Mouse (Mus musculus) ES-Bruce4 (cell line): ENCODE results near the gene Gatad2b. TPM values are rescaled to one million over a fixed set of nuclear protein-coding genes. Genes with fewer than 3 reads are reported as not detected.

Experiments used
- H3K27ac ChIP-seq: 2 replicates; pipeline ENCODE4 v1.5.1; 2012; ENCODE audit warnings: low read length, inconsistent platforms; ENCODE audit not compliant: insufficient read depth
- H3K27me3 ChIP-seq: 2 replicates; pipeline ENCODE4 v1.6.1; 2012; ENCODE audit warnings: mild to moderate bottlenecking, low read length, inconsistent platforms; ENCODE audit not compliant: control insufficient read depth, poor library complexity, insufficient read depth, severe bottlenecking
- H3K36me3 ChIP-seq: 2 replicates; pipeline ENCODE4 v1.6.1; 2012; ENCODE audit warnings: inconsistent platforms, mild to moderate bottlenecking, low read length, moderate library complexity; ENCODE audit not compliant: control insufficient read depth, poor library complexity, insufficient read depth, severe bottlenecking
- H3K4me1 ChIP-seq: one replicate; pipeline ENCODE4 v1.8.1; 2011; ENCODE audit warnings: low read length; ENCODE audit not compliant: control insufficient read depth, insufficient read depth
- H3K4me3 ChIP-seq: 2 replicates; pipeline ENCODE4 v1.5.1; 2011; ENCODE audit warnings: low read depth, mild to moderate bottlenecking, low read length
- H3K9ac ChIP-seq: 2 replicates; pipeline ENCODE4 v1.6.1; 2012; ENCODE audit warnings: low read depth, mild to moderate bottlenecking, inconsistent platforms; ENCODE audit not compliant: poor library complexity, severe bottlenecking
- H3K9me3 ChIP-seq: replicated peaks from 2 replicates; pipeline ENCODE4 v1.6.1; 2012; ENCODE audit warnings: mild to moderate bottlenecking, low read length, inconsistent platforms; ENCODE audit not compliant: control insufficient read depth, poor library complexity, insufficient read depth, severe bottlenecking
- CTCF ChIP-seq: IDR thresholded peaks from one replicate; pipeline ENCODE4 v1.8.1; 2011; ENCODE audit warnings: low read depth, low read length
- EP300 ChIP-seq: IDR thresholded peaks from 2 replicates; pipeline ENCODE4 v1.6.1; 2011; ENCODE audit warnings: low read depth, low read length; ENCODE audit not compliant: insufficient read depth
- POLR2A ChIP-seq: IDR thresholded peaks from one replicate; pipeline ENCODE4 v1.8.1; 2011; ENCODE audit warnings: low read length; ENCODE audit not compliant: insufficient read depth
- polyA plus RNA-seq: library from polyadenylated mRNA; stranded (reverse); fragments of >200 nt; gene quantifications from 2 replicates; pipeline ENCODE4 v1.2.4, GENCODE M21; 2011; ENCODE audit warnings: low read depth; ENCODE audit not compliant: missing spikeins, insufficient read depth, insufficient read length

The Gatad2b gene
- polyA plus RNA-seq, 1 experiment: 66.1 TPM

DNA sequence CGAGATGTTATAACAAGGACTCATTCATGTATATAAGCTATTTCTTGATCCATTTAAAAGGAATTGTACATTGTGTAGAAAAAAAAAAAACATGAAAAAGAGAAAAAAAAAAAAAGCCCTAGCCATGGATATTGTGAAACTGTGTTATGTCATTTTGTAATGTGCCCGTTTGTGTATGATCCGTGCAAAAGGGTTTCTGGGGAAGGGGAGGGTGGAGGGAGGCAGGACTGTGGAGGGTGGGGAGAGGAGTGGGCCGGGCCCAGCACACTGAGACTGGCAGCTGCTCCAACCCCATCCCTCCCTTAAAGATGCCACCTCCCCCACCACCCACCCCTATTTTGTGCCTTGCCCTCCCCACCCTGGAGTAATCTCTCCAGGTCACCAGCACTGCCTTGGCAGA, 68.5 kb downstream of the Gatad2b start:
- TF ChIP-seq POLR2A: no peak
- TF ChIP-seq EP300: no peak
- no peak for TF ChIP-seq CTCF
- no peaks in the 10 kb centered on the region for H3K9me3 ChIP-seq
- no peaks in the 10 kb centered on the region for H3K27me3 ChIP-seq
- H3K36me3 ChIP-seq: peaks cover 27% of the 10 kb centered on the region
- H3K4me3 ChIP-seq: no peak overlapping the region
- H3K27ac ChIP-seq: no peak overlapping the region
- no peak overlapping the region for H3K9ac ChIP-seq
- H3K4me1 ChIP-seq: no peaks in the 10 kb centered on the region

DNA sequence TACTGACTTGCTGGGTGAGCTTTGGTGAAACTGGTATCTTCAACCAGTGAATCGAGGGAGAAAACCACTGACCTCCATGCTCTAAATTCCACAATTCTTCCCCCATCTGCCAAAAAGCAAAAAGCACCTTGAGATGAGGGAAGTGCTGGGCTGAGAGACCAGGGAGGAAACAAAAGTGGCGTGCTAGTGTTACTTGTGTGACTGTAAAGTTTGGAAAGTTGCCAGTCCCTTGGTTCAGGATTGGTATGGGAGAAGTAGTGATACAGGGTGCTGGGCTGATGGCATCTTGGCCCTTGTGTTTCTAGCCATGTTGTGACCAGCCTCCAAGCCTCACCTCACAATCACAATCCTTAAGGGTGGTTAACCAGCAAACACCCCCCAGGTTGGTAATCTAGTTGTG, 69.4 kb downstream of the Gatad2b start:
- no peak overlapping the region for H3K27ac ChIP-seq
- H3K4me3 ChIP-seq: no peak overlapping the region
- TF ChIP-seq POLR2A (no peak), EP300 (no peak), CTCF (no peak)
- no peaks in the 10 kb centered on the region for H3K27me3 ChIP-seq
- H3K9ac ChIP-seq: no peak overlapping the region
- H3K9me3 ChIP-seq: no peaks in the 10 kb centered on the region
- peaks cover 19% of the 10 kb centered on the region for H3K36me3 ChIP-seq
- H3K4me1 ChIP-seq: no peaks in the 10 kb centered on the region

DNA sequence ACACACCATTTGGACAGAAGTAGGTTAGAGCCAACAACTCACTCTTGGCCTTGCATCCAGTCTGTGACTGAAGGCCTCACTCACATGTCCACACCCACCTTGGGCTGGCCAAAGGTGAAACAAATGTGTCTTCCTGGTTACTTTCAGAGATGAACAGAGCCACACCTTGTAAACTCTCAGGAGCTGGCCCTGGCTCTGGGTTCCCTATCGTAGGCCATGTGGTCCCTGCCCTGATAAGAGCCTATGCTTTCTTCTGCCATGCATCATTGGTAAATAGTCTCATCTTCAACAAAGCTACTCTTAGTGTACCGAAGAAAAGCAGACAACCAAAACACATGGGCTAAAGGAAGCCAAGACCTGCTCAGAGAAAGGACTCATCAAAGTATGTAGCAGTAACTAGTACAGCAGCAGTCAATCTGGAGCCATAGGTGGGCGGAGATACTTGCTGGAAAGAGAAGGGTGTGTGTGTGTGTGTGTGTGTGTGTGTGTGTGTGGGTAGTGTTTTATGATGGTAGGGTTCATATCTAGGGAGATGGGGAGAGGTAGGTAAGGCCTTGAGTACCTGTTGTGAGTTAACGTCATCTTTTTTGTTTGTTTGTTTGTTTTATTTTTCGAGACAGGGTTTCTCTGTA, 74.1 kb downstream of the Gatad2b start:
- Histone ChIP-seq H3K27ac (no peak overlapping the region), H3K27me3 (no peaks in the 10 kb centered on the region), H3K4me3 (no peak overlapping the region), H3K4me1 (no peaks in the 10 kb centered on the region), H3K9ac (no peak overlapping the region), H3K36me3 (no peaks in the 10 kb centered on the region), H3K9me3 (no peaks in the 10 kb centered on the region)
- TF ChIP-seq EP300: no peak

DNA sequence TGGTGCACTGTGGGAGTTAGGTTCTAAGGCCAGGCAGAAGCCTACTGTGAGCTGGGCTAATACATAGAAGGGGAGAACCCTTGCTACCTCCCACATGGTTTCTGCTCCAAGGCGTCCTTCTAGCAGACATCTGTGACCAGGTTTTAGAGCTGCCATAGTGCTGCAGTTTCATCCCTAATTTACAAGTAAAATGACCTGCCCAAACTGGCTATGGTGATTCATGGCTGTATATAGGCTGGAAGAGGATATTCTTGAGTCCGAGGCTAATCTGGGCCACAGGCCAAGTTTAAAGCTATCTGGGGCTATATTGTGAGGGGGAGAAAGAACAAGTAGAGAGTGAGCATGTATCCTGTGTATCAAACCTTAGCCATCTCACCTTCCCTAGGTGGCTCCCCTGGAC, 76.1 kb downstream of the Gatad2b start:
- Histone ChIP-seq H3K9ac (no peak overlapping the region), H3K27ac (no peak overlapping the region), H3K36me3 (no peaks in the 10 kb centered on the region), H3K4me3 (no peak overlapping the region), H3K4me1 (no peaks in the 10 kb centered on the region), H3K9me3 (no peaks in the 10 kb centered on the region), H3K27me3 (no peaks in the 10 kb centered on the region)
- TF ChIP-seq EP300 (no peak), POLR2A (no peak), CTCF (no peak)

DNA sequence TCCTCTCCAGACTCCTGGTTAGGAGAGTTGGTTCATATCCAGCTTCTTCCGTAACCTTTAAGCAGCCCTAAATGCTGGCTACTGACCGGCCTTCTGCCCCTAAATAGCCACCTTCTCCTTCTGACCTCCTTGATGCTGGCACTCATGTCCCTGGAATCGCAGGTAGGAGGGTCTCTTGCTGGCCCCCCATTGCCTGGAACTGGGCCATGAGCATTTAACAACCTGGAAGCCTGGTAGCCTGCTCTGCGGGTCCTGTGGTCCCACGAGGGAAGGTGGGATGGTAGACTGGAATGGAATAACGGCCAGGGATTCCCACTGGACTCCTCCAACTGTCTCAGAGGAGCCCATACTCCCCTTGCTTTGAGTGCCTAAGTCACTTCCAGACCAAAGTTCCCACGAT, 78.9 kb downstream of the Gatad2b start:
- TF ChIP-seq EP300: no peak
- no peak overlapping the region for H3K4me3 ChIP-seq
- no peaks in the 10 kb centered on the region for H3K4me1 ChIP-seq
- no peak overlapping the region for H3K9ac ChIP-seq
- no peaks in the 10 kb centered on the region for H3K36me3 ChIP-seq
- no peaks in the 10 kb centered on the region for H3K9me3 ChIP-seq
- no peak overlapping the region for H3K27ac ChIP-seq
- no peaks in the 10 kb centered on the region for H3K27me3 ChIP-seq

DNA sequence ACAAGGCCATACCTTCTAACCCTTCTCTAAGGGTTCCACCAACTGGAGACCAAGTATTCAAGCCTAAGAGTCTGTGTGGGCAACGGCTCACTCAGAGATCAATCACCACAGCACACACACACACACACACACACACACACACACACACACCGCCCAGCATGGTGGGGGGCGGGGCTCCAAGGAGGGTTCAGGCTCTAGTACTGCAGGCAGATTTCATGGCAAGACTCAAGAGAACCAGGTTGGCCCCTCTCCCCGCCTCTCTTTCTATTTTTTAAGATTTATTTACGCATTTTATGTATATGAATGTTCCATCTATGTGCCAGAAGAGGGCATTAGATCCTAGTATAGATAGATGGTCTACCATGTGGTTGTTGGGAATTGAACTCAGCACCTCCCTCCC, 79.8 kb downstream of the Gatad2b start:
- Histone ChIP-seq H3K27me3 (no peaks in the 10 kb centered on the region), H3K9ac (no peak overlapping the region), H3K36me3 (no peaks in the 10 kb centered on the region), H3K4me3 (no peak overlapping the region), H3K27ac (no peak overlapping the region), H3K9me3 (no peaks in the 10 kb centered on the region), H3K4me1 (no peaks in the 10 kb centered on the region)
- no peak for TF ChIP-seq CTCF
- TF ChIP-seq EP300: no peak
- no peak for TF ChIP-seq POLR2A
